Mouse (Mus musculus): ENCODE measurements at regions not wholly inside any gene's neighbourhood (a gene's known extent, or its start where the extent isn't known, plus 50 kb on each side); places are given as distances from the start of the nearest gene placed in this dataset.

GRCm38 (mm10) chr2:123833540-123834136, 256.1 kb upstream of the Sema6d start:
- TF ChIP-seq CEBPB (IDR thresholded peaks at IDR 0.05; ENCODE audit: insufficient read depth, poor library complexity, severe bottlenecking) (no peak), E2F4 (IDR thresholded peaks at IDR 0.05; ENCODE audit: insufficient read depth) (no peak), POLR2A (IDR thresholded peaks at IDR 0.05; ENCODE audit: insufficient read length, low read depth) (no peak), SRF (IDR thresholded peaks at IDR 0.05; ENCODE audit: control insufficient read depth, insufficient read length, low read depth) (no peak), MAX (IDR thresholded peaks at IDR 0.05; ENCODE audit: low read depth) (no peak), USF1 (IDR thresholded peaks at IDR 0.05; ENCODE audit: low read depth) (no peak), MYOD1 (IDR thresholded peaks at IDR 0.05; ENCODE audit: control insufficient read depth in 1 of 3, insufficient read length in 2 of 3, low read depth in 2 of 3) (no peak)

Measured in myocyte (in vitro differentiated cells).